Mouse (Mus musculus) megakaryocyte, embryonic 14.5 days (primary cell): ENCODE results near the gene Igfbp3. TPM values are rescaled to one million over a fixed set of nuclear protein-coding genes. Genes with fewer than 3 reads are reported as not detected.
"Not testable (repeated sequence)": the region's sequence is repeated elsewhere in the genome, so short reads cannot be mapped to it uniquely, and the experiment has no call there.

Experiments used
- H3K27me3 ChIP-seq: replicated peaks from 2 replicates; pipeline ENCODE3; 2012; ENCODE audit warnings: inconsistent platforms
- H3K36me3 ChIP-seq: replicated peaks from 2 replicates; pipeline ENCODE3; 2012; ENCODE audit warnings: low read length, inconsistent platforms, mixed read lengths
- H3K4me1 ChIP-seq: 2 replicates; pipeline ENCODE4 v1.6.1; 2012; ENCODE audit warnings: inconsistent platforms
- H3K4me3 ChIP-seq: replicated peaks from 2 replicates; pipeline ENCODE3; 2012; ENCODE audit warnings: moderate library complexity, mild to moderate bottlenecking, inconsistent platforms
- H3K9me3 ChIP-seq: 2 replicates; pipeline ENCODE4 v1.6.1; 2012; ENCODE audit warnings: inconsistent platforms
- FLI1 ChIP-seq: IDR thresholded peaks from 2 replicates; pipeline ENCODE4 v1.6.1; 2012; ENCODE audit warnings: low read length, inconsistent platforms, mixed read lengths
- GATA1 ChIP-seq: IDR thresholded peaks from 3 replicates; pipeline ENCODE4 v1.6.1; 2012; ENCODE audit warnings: mixed read lengths, low read length, inconsistent platforms, borderline replicate concordance
- polyA plus RNA-seq: library from polyadenylated mRNA; stranded (reverse); fragments of >175 nt; gene quantifications from 2 replicates; pipeline ENCODE4 v1.2.3, GENCODE M21; 2012; ENCODE audit warnings: low replicate concordance; ENCODE audit not compliant: insufficient read depth

The Igfbp3 gene
- polyA plus RNA-seq, 1 experiment: 0.17 TPM

DNA sequence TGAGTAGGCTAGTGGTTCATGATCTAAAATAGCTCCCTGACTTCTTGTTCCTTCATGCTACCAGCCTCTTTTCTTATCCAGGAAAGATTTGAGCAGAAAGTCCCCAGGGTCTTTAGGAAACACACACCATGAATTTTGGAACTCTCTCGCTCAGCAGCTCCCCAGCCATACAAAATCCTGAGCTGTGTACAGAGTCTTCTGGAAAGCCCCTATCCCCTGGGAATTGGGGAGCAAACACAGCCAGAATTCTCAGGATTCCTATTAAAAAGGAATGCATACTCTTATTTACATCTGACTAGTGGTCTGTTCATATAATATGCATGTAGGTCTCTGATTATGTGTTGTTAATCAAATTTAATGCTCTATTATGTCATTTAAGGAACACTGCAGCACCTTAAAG, 20.7 kb upstream of the Igfbp3 start:
- no peak overlapping the region for H3K4me3 ChIP-seq
- H3K36me3 ChIP-seq: no peaks in the 10 kb centered on the region
- no peaks in the 10 kb centered on the region for H3K27me3 ChIP-seq
- no peaks in the 10 kb centered on the region for H3K4me1 ChIP-seq
- peaks cover 12% of the 10 kb centered on the region; the same call in 1 of the 2 replicates for H3K9me3 ChIP-seq
- no peak for TF ChIP-seq GATA1

DNA sequence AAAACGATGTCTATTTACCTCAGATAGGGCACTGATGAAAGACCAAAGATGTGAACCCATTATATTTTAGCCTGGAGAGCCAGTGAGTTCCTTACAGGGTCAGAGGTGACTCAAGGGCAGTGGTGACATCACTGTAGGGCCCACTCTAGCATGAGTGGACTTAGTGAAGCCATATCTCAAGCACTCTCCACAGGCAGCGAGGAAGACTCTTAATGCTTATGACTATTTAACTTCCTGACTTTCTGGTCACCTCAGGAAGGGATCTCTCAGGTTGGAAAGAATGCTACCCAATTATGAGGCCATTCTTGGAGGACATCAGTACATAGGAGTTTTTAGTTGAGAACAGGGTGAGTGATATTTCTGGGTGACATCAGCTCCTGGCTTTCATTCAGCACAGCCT, 19.6 kb upstream of the Igfbp3 start:
- Histone ChIP-seq H3K9me3 (0 out of 2 replicates have a peak, but pooled peaks cover 2% of the 10 kb centered on the region), H3K4me1 (no peaks in the 10 kb centered on the region), H3K36me3 (no peaks in the 10 kb centered on the region), H3K27me3 (no peaks in the 10 kb centered on the region), H3K4me3 (no peak overlapping the region)
- TF ChIP-seq FLI1 (no peak), GATA1 (no peak)

DNA sequence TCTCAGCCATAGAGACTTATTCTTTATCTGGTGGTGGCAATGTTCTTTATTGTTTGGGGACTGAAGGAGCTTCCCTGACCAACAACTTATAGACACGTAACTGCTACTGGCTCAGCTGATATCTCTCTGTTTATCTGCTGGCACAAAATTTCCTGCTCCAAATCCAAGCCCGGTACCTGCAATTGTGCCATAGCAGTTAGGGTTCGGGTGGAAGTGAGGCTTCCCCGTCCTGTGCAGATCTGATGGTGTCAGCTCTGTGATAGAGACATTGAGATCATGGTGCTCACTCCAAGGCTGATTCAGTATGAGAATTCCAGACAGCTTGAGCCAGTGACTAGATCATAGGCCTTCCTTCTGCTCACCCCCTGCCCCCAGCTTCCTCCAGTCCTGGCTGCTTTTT, 18.2 kb upstream of the Igfbp3 start:
- Histone ChIP-seq H3K4me3 (no peak overlapping the region), H3K27me3 (no peaks in the 10 kb centered on the region), H3K9me3 (no peaks in the 10 kb centered on the region), H3K36me3 (no peaks in the 10 kb centered on the region), H3K4me1 (no peaks in the 10 kb centered on the region)
- no peak for TF ChIP-seq GATA1
- TF ChIP-seq FLI1: no peak

DNA sequence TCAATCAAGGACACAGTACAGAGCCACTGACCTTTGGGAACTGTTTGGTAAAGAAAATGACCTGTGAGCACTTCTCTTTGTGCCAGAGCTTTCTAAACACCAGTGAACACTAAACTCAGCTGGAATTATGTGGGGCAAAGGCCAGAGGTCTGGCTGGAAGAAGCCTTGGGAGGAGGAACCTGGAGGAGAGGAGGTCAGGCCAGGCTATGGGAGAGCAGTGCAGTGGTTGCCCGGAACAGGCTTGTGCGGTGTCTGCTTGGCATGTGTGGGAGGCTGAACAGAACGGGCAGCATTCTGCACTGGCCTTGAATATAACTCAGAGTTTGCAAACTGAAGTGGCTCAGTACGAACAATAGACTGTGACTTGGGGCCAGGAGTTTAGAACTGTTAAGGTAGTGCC, 16.3 kb upstream of the Igfbp3 start:
- Histone ChIP-seq H3K27me3 (no peaks in the 10 kb centered on the region), H3K9me3 (no peaks in the 10 kb centered on the region), H3K4me3 (no peak overlapping the region), H3K36me3 (no peaks in the 10 kb centered on the region), H3K4me1 (no peaks in the 10 kb centered on the region)
- no peak for TF ChIP-seq FLI1
- no peak for TF ChIP-seq GATA1

DNA sequence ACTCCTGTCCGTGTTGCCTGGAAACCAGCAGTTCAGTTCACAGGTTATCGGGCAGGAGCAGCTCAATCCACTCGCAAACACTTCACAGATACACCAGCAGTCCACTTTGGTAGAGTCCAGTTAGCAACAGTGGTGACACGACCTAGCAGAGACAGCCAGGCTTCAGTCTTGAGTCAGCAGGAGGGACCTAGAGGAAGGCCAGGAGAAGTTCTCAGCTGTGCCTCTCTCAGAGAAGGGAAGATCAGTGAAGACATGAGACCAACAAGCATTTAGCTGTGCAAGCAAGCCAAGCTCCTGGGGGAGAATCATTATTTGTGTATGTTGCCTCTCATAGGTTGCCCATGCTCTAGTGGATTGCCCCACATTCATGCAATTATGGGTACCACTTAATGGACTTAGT, 14.4 kb upstream of the Igfbp3 start:
- no peaks in the 10 kb centered on the region for H3K9me3 ChIP-seq
- TF ChIP-seq FLI1 (no peak), GATA1 (no peak)
- H3K4me3 ChIP-seq: no peak overlapping the region
- no peaks in the 10 kb centered on the region for H3K36me3 ChIP-seq
- no peaks in the 10 kb centered on the region for H3K4me1 ChIP-seq
- no peaks in the 10 kb centered on the region for H3K27me3 ChIP-seq

DNA sequence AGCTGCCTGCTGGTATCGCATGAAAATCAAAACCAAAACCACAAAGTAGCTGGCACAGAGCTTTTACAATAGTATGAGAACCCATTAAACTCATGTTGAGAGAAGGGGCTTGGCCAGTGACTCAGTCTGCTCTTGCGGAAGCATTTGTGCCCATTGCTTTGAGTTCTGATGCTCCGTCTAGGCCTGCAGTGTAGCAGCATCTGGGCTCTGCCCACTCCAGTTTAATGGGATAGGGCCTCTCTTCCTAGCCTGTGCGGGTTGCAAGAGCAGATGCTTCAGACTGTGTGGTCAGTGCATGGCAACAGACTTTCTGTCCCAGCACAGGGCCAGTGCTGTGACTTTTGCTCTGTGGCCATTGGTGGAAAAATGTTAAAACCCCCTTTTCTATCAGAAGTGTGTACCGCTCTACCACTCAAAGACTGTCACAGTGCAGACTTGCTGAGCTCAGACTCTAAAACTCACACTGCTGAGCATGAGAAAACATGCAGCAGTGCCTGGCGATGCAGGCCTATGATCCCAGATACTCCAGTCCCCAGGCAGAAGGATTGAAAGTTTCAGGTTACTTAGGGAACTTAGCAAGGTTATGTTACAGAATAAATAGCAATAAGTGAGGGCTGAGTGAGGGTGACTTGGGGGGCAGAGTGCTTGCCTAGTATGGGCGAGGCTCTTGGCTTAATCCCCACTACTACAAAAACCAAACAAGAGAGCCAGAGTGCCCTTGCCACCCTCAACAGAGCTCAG, 13.3 kb upstream of the Igfbp3 start:
- Histone ChIP-seq H3K27me3 (no peaks in the 10 kb centered on the region), H3K4me1 (no peaks in the 10 kb centered on the region), H3K36me3 (no peaks in the 10 kb centered on the region), H3K9me3 (peaks cover 3% of the 10 kb centered on the region), H3K4me3 (no peak overlapping the region)
- TF ChIP-seq FLI1 (no peak), GATA1 (no peak)

DNA sequence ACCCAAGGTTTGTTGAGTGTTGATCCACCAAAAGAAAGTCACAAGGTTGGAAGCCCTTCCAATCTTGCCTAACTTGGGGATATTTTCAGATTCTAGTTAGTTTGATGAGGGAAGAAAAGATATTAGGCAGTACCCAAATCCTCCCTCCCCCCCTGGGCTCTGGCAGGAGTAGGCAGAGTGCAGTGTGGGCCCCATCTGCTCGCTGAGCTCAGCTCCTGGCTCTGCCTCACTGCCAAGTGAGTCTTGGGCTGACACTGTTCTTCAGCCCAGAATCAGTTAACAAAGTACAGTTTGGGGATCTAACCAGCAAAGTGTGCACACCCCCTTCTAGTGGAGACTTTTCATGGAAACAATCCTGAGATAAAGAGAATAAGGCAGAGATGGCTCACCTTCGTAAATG, 12.5 kb upstream of the Igfbp3 start:
- no peaks in the 10 kb centered on the region for H3K27me3 ChIP-seq
- no peaks in the 10 kb centered on the region for H3K4me1 ChIP-seq
- no peak for TF ChIP-seq GATA1
- no peak for TF ChIP-seq FLI1
- no peak overlapping the region for H3K4me3 ChIP-seq
- no peaks in the 10 kb centered on the region for H3K36me3 ChIP-seq
- H3K9me3 ChIP-seq: peaks cover 5% of the 10 kb centered on the region

DNA sequence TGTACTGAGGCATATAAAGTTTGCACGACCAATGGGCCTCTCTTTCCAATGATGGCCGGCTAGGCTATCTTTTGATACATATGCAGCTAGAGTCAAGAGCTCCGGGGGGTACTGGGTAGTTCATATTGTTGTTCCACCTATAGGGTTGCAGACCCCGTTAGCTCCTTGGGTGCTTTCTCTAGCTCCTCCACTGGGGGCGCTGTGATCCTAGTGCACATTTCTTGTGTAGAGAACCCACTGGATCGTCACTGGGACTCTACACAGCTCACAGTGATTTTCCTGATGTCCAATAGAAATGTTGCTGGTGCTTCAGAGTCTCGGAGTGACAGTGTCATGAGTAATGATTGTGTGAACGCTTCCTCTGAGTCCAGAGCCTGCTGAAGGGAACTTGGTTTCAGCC, 8.1 kb upstream of the Igfbp3 start:
- not testable (repeated sequence) for H3K4me1 ChIP-seq, H3K4me3 ChIP-seq, H3K27me3 ChIP-seq, H3K36me3 ChIP-seq, H3K9me3 ChIP-seq

DNA sequence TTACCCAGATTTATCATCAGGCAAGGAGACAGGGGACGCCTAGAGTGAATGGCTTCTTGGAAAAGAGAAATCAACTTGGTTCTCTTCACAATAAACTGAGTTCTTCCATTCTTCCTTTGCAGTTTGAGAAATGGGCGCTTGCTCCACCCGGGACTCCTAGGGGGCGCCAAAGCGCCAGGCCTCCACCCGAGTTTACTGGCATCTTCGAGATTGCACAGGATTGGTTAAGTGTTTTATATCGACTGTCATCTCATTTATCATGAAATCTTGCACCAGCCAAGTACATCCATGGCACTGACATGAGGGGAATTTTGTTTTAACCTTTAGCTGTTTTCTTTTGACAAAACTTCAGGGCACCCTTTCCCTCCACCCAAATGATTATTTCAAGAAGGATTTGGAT, 2.0 kb upstream of the Igfbp3 start:
- H3K4me3 ChIP-seq: no peak overlapping the region
- H3K27me3 ChIP-seq: peaks cover 42% of the 10 kb centered on the region
- H3K36me3 ChIP-seq: no peaks in the 10 kb centered on the region
- TF ChIP-seq FLI1 (no peak), GATA1 (no peak)
- H3K4me1 ChIP-seq: peaks cover 8% of the 10 kb centered on the region; the same call in 1 of the 2 replicates
- H3K9me3 ChIP-seq: no peaks in the 10 kb centered on the region

DNA sequence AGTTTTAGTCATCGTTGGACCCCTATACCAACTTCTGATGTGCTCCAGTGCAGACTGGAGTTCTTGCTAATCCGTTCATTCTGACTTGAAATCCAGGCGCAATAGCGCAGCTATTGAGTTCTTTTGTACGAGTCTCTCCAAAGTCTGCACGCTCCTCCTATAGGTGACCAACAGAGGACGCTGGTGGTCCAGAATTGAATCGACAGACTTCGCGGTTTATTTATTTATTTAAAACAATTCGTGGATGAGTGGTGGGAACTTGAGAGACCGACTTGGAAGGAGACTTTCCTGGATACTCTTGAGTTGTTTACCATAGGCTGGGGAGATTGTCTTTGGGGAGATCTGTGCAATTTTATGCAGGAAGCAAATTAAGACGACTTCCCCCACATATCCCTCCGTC, 1.0 kb upstream of the Igfbp3 start:
- Histone ChIP-seq H3K27me3 (peaks cover 43% of the 10 kb centered on the region), H3K9me3 (no peaks in the 10 kb centered on the region), H3K36me3 (no peaks in the 10 kb centered on the region), H3K4me1 (peaks cover 8% of the 10 kb centered on the region; the same call in 1 of the 2 replicates), H3K4me3 (no peak overlapping the region)
- TF ChIP-seq GATA1 (no peak), FLI1 (no peak)

DNA sequence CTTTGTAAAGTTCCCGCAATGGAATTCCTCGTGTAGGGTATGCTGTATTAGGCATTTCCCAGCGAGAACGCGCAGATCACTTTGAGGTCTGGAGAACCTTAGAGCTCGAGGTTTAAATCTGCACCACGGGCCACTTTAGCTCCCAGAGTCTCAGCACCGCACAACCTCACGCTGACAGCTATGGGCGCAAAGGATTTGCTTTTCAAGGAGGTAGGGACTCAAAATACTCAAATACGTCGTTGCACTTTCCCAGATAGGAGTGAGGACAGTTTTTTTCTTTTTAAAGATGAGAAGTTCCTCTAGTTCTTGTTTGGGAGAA, 578 bp upstream of the Igfbp3 start:
- TF ChIP-seq FLI1: no peak
- TF ChIP-seq GATA1: no peak
- Histone ChIP-seq H3K27me3 (peaks cover 43% of the 10 kb centered on the region), H3K36me3 (no peaks in the 10 kb centered on the region), H3K4me3 (no peak overlapping the region), H3K4me1 (peaks cover 8% of the 10 kb centered on the region; the same call in 1 of the 2 replicates), H3K9me3 (no peaks in the 10 kb centered on the region)
